Mouse (Mus musculus) cerebellum, adult 2 months (tissue): Measurements from ENCODE around the gene Alkbh3.

ENCODE experiments used
- CTCF ChIP-seq: fragments of 200-500 bp; IDR thresholded peaks from 2 replicates; pipeline ENCODE4 v1.5.1; 2011; ENCODE audit warnings: low read depth, mild to moderate bottlenecking, control low read depth, low read length, moderate library complexity, borderline replicate concordance; ENCODE audit not compliant: insufficient read depth
- POLR2A ChIP-seq: fragments of 200-500 bp; IDR thresholded peaks from 2 replicates; pipeline ENCODE4 v1.6.1; 2011; ENCODE audit warnings: low read length, control low read depth, borderline replicate concordance; ENCODE audit not compliant: insufficient read depth

- TF ChIP-seq POLR2A (no peak), CTCF (no peak)
These were observed 17.8 kb downstream of the Alkbh3 start for GRCm38 (mm10) chr2:93992810-93993209.
